Mouse (Mus musculus) lung, adult 2 months (tissue): ENCODE measurements around the gene Snx33. TPM values are rescaled to one million over a fixed set of nuclear protein-coding genes. Genes with fewer than 3 reads are reported as not detected.
A peak's percentile ranks its signal among the peaks of the same experiment; 100 is the strongest.

Experiments used
- DNase-seq: peaks from one replicate; pipeline ENCODE4 v3.0.0; 2022
- H3K4me1 ChIP-seq: fragments of 200-500 bp; 2 replicates; pipeline ENCODE4 v1.6.1; 2011; ENCODE audit warnings: low read length; ENCODE audit not compliant: control insufficient read depth, insufficient read depth
- H3K4me3 ChIP-seq: fragments of 200-500 bp; replicated peaks from 2 replicates; pipeline ENCODE3; 2011; ENCODE audit warnings: low read depth, mild to moderate bottlenecking, control low read depth, low read length; ENCODE audit errors: extremely low read depth
- CTCF ChIP-seq: fragments of 200-500 bp; IDR thresholded peaks from 2 replicates; pipeline ENCODE4 v1.5.1; 2011; ENCODE audit warnings: mild to moderate bottlenecking, low read length, control low read depth; ENCODE audit not compliant: insufficient read depth
- POLR2A ChIP-seq: fragments of 200-500 bp; IDR thresholded peaks from 2 replicates; pipeline ENCODE4 v1.6.1; 2011; ENCODE audit warnings: low read depth, mild to moderate bottlenecking, control low read depth, low read length, borderline replicate concordance; ENCODE audit errors: extremely low read depth
- WGBS: fragments of 180-500 bp; shearing (Covaris S2); methylation state at CpG from one replicate; pipeline ENCODE4 v1.1.7; 2018; 5-methylcytosine and 5-hydroxymethylcytosine counted together
- polyA plus RNA-seq: library from polyadenylated mRNA; depleted of rRNA; stranded (reverse); fragments of >200 nt; gene quantifications from 2 replicates; pipeline ENCODE4 v1.2.3, GENCODE M21; 2012; rRNA removed

The Snx33 gene
- 22.4 and 23.6 TPM in 2 replicates for polyA plus RNA-seq

- H3K4me1 ChIP-seq: peaks cover 31% of the 10 kb centered on the region
- WGBS: under 1% methylated on average over 50 of the region's 50 CpGs
- peak; percentile 95 for DNase-seq
- H3K4me3 ChIP-seq: peak within 1 kb of the TSS; percentile 79
- TF ChIP-seq POLR2A (peak; percentile 72; the same call in 1 of the 2 replicates), CTCF (peak; percentile 42)
Measured at GRCm38 (mm10) chr9:56928041-56928811, at the start of gene Snx33. Snx33 (minus strand) TSS chr9:56928371.

- WGBS: 67% methylated on average over 3 of the region's 3 CpGs
- no peak for DNase-seq
- H3K4me1 ChIP-seq: no peaks in the 10 kb centered on the region
- no peak overlapping the region for H3K4me3 ChIP-seq
- TF ChIP-seq CTCF (no peak), POLR2A (no peak)
Measured at GRCm38 (mm10) chr9:56975199-56975598, 47.0 kb upstream of the Snx33 start.

- 79% methylated on average over 8 of the region's 8 CpGs for WGBS
Measured at GRCm38 (mm10) chr9:56973960-56974524, 45.9 kb upstream of the Snx33 start.

GRCm38 (mm10) chr9:56970158-56970557, 42.0 kb upstream of the Snx33 start:
- Histone ChIP-seq H3K4me1 (no peaks in the 10 kb centered on the region), H3K4me3 (no peak overlapping the region)
- 66% methylated on average over 2 of the region's 2 CpGs for whole genome bisulfite sequencing
- TF ChIP-seq CTCF (no peak), POLR2A (no peak)
- DNase-seq: no peak

More at GRCm38 (mm10) chr9:56973960-56974524, 45.9 kb upstream of the Snx33 start:
- Histone ChIP-seq H3K4me3 (no peak overlapping the region), H3K4me1 (no peaks in the 10 kb centered on the region)
- no peak for DNase-seq
- TF ChIP-seq POLR2A: no peak
- TF ChIP-seq CTCF: no peak

- TF ChIP-seq POLR2A: no peak
- TF ChIP-seq CTCF: no peak
- H3K4me3 ChIP-seq: no peak overlapping the region
- WGBS: 96% methylated on average over 3 of the region's 3 CpGs
- no peak for DNase-seq
- no peaks in the 10 kb centered on the region for H3K4me1 ChIP-seq
Measured at GRCm38 (mm10) chr9:56961591-56961990, 33.4 kb upstream of the Snx33 start.

GRCm38 (mm10) chr9:56958689-56959088, 30.5 kb upstream of the Snx33 start:
- 92% methylated on average over 2 of the region's 2 CpGs for WGBS
- no peak for DNase-seq

GRCm38 (mm10) chr9:56956966-56957675, 28.9 kb upstream of the Snx33 start:
- no peak for DNase-seq
- no peak overlapping the region for H3K4me3 ChIP-seq
- TF ChIP-seq CTCF: no peak
- no peak for TF ChIP-seq POLR2A
- WGBS: 40% methylated on average over 7 of the region's 7 CpGs
- no peaks in the 10 kb centered on the region for H3K4me1 ChIP-seq

More at GRCm38 (mm10) chr9:56958689-56959088, 30.5 kb upstream of the Snx33 start:
- Histone ChIP-seq H3K4me3 (no peak overlapping the region), H3K4me1 (no peaks in the 10 kb centered on the region)
- TF ChIP-seq CTCF (no peak), POLR2A (no peak)

GRCm38 (mm10) chr9:56953562-56953961, 25.4 kb upstream of the Snx33 start:
- Histone ChIP-seq H3K4me1 (peaks cover 6% of the 10 kb centered on the region), H3K4me3 (no peak overlapping the region)
- TF ChIP-seq POLR2A (no peak), CTCF (no peak)
- WGBS: 100% methylated on average over 1 of the region's 1 CpGs
- no peak for DNase-seq
